Mouse (Mus musculus) heart, embryonic 11.5 days (tissue): ENCODE measurements around the gene Pcnx4. TPM values are rescaled to one million over a fixed set of nuclear protein-coding genes. Genes with fewer than 3 reads are reported as not detected.

Source experiments
- ATAC-seq: fragments of 200-750 bp; cut with Nextera tagmentation; replicated peaks from 2 replicates; pipeline ENCODE4 v1.8.0; 2017; ENCODE audit warnings: moderate library complexity; ENCODE audit not compliant: insufficient number of reproducible peaks, low FRiP score, low TSS enrichment
- H3K27ac ChIP-seq: fragments of 300-500 bp; sonication (generic); 2 replicates; pipeline ENCODE4 v1.5.1; 2014; ENCODE audit warnings: mild to moderate bottlenecking, low read depth, low read length
- H3K27me3 ChIP-seq: fragments of 300-500 bp; sonication (generic); 2 replicates; pipeline ENCODE4 v1.6.1; 2014; ENCODE audit warnings: mild to moderate bottlenecking, low read length, mixed read lengths; ENCODE audit not compliant: control insufficient read depth, insufficient read depth
- H3K36me3 ChIP-seq: fragments of 300-500 bp; sonication (generic); 2 replicates; pipeline ENCODE4 v1.6.1; 2014; ENCODE audit warnings: mild to moderate bottlenecking, low read length, moderate library complexity, mixed read lengths; ENCODE audit not compliant: control insufficient read depth, insufficient read depth
- H3K4me1 ChIP-seq: fragments of 300-500 bp; sonication (generic); 2 replicates; pipeline ENCODE4 v1.6.1; 2014; ENCODE audit warnings: low read length; ENCODE audit not compliant: control insufficient read depth, insufficient read depth
- H3K4me2 ChIP-seq: fragments of 300-500 bp; sonication (generic); 2 replicates; pipeline ENCODE4 v1.6.1; 2014; ENCODE audit warnings: mild to moderate bottlenecking, moderate library complexity
- H3K4me3 ChIP-seq: fragments of 300-500 bp; sonication (generic); 2 replicates; pipeline ENCODE4 v1.5.1; 2014; ENCODE audit warnings: low read depth, low read length
- H3K9ac ChIP-seq: fragments of 300-500 bp; sonication (generic); 2 replicates; pipeline ENCODE4 v1.6.1; 2014; ENCODE audit warnings: mild to moderate bottlenecking, low read depth, low read length, moderate library complexity
- H3K9me3 ChIP-seq: fragments of 300-500 bp; sonication (generic); replicated peaks from 2 replicates; pipeline ENCODE4 v1.6.1; 2016; ENCODE audit warnings: low read length; ENCODE audit not compliant: control insufficient read depth
- WGBS: fragments of 180-500 bp; shearing (Covaris S2); extraction: QIAGEN DNeasy Blood & Tissue Kit; methylation state at CpG from one replicate; pipeline ENCODE4 v1.1.7; 2014; ENCODE audit not compliant: insufficient replicate concordance; 5-methylcytosine and 5-hydroxymethylcytosine counted together
- polyA plus RNA-seq: library from polyadenylated mRNA; unstranded; fragments of >200 nt; fragmentation: Nextera tagmentation; extraction: Ambion mirVana; gene quantifications from 2 replicates; pipeline ENCODE4 v1.2.1, GENCODE M21; 2014

The Pcnx4 gene
- polyA plus RNA-seq: 7.9 and 8.1 TPM in 2 replicates

DNA sequence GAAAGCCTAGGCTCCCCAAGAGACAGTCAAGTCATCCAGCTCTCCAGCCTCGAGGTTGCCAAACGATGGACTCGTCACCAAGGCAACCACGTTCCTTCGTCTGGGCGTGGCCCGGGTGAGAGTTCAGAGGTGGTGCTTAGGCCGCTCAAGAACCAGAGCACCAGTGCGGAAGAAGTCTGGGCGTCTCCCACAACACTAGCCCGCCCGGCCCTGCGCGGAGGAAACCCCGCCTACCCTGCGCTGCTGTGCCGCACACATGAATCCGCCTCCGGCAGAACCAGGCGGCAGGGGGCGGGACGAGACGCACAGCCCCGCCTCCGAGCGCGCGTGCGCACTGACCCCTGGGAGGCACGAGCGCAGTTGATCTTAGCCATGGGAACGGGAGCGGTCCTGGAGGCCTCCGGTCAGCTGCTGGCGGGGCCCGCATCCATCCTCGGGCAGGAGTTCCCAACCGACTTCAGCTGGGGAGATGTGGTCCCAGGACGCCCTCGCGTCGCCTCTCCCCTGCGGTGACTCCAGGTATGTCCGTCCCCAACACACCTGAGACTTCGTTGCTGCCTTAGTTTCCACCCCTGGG, at the start of gene Pcnx4:
Gene Pcnx4, plus strand, starts transcription at position 363 of the 577 bp plus-strand sequence.
- no peaks in the 10 kb centered on the region for H3K36me3 ChIP-seq
- under 1% methylated on average over 44 of the region's 45 CpGs for WGBS
- peaks cover 2% of the 10 kb centered on the region; the same call in 1 of the 2 replicates for H3K4me1 ChIP-seq
- peak; percentile 100 for ATAC-seq
- no peaks in the 10 kb centered on the region for H3K9me3 ChIP-seq
- no peaks in the 10 kb centered on the region for H3K27me3 ChIP-seq
- H3K4me3 ChIP-seq: peak within 1 kb of the TSS; percentile 75
- H3K27ac ChIP-seq: peak within 1 kb of the TSS; percentile 35; the same call in 1 of the 2 replicates
- peak within 1 kb of the TSS; percentile 78 for H3K9ac ChIP-seq
- H3K4me2 ChIP-seq: peak within 1 kb of the TSS; percentile 78

DNA sequence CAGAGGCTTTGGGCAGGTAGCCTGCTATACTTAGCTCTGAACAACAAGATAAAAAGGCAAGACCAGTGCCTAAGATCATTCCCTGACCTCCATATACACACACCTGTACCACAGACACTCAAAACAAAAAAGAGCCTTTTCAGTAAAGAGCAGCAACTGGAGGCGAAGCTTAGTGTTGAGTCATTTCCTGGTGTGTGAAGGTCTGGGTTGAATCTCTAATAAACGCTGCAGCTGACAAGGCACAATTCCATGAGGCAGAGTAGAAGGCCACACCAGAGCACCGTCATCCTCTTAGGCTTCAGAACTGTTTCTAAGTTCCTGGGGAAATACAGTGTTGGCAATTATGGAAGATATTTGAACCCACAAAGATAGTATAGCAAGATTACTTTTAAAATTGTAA, 48.7 kb upstream of the Pcnx4 start:
- ATAC-seq: no peak
- Histone ChIP-seq H3K4me2 (no peak overlapping the region), H3K9ac (no peak overlapping the region), H3K36me3 (no peaks in the 10 kb centered on the region), H3K4me3 (no peak overlapping the region), H3K27me3 (no peaks in the 10 kb centered on the region), H3K4me1 (no peaks in the 10 kb centered on the region), H3K9me3 (no peaks in the 10 kb centered on the region), H3K27ac (no peak overlapping the region)
- WGBS: 63% methylated on average over 3 of the region's 3 CpGs

DNA sequence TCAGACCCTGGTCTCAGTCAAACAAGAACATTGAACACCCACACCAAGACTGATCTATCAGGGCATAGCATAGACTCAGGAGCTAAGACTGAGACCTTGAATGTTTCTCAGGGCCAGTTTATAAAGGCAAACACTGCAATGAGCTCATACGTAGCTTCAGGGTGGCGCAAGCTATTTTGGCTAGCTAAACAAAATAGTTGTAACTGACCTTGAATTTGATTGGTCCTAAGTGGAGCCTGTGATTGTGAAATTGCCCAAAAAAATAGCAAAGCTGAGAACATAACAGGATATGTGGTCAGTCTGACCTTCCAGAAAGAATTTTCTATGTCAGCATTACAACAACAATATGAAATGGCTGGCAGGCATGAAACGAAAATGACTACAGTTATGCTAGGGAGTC, 46.2 kb upstream of the Pcnx4 start:
- ATAC-seq: no peak
- H3K4me3 ChIP-seq: no peak overlapping the region
- no peak overlapping the region for H3K9ac ChIP-seq
- H3K4me2 ChIP-seq: no peak overlapping the region
- H3K36me3 ChIP-seq: no peaks in the 10 kb centered on the region
- no peaks in the 10 kb centered on the region for H3K9me3 ChIP-seq
- no peaks in the 10 kb centered on the region for H3K4me1 ChIP-seq
- no peaks in the 10 kb centered on the region for H3K27me3 ChIP-seq
- H3K27ac ChIP-seq: no peak overlapping the region
- 83% methylated on average over 3 of the region's 3 CpGs for WGBS

DNA sequence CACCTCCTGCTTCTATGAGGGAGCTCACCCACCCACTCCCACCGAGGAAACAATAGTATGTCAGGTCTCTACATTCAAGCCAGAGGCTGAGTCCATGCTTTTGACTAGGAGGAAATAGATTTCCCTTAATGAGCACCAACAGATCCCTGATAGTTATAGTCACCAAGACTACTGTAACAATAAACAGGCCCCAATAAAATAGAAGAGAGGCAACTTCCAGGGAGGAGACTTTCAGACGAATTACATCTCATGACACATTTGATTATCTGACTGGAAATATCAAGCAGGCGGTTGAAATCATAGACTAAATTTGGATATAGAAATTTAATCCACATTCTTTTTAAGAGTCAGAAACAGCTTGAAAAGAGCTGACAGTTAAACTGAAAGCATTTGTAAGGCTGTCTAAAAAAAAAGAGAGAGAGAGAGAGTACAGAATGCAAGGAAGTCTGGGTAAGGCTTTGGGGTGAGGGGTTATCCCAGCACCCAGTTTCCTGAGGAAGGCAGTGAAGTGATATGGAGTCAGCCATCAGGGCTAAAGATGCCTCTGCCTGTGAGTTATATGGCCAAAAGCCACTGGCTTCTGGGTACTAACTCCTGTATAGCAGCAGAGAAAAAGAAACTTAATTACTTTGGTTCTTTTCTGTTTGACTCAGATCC, 45.0 kb upstream of the Pcnx4 start:
- Histone ChIP-seq H3K4me2 (no peak overlapping the region), H3K9ac (no peak overlapping the region), H3K27ac (0 out of 2 replicates have a peak overlapping the region, but pooled peaks have one; percentile 35), H3K4me3 (no peak overlapping the region), H3K4me1 (no peaks in the 10 kb centered on the region), H3K9me3 (no peaks in the 10 kb centered on the region), H3K36me3 (no peaks in the 10 kb centered on the region), H3K27me3 (no peaks in the 10 kb centered on the region)
- 46% methylated on average over 3 of the region's 3 CpGs for WGBS
- ATAC-seq: no peak

DNA sequence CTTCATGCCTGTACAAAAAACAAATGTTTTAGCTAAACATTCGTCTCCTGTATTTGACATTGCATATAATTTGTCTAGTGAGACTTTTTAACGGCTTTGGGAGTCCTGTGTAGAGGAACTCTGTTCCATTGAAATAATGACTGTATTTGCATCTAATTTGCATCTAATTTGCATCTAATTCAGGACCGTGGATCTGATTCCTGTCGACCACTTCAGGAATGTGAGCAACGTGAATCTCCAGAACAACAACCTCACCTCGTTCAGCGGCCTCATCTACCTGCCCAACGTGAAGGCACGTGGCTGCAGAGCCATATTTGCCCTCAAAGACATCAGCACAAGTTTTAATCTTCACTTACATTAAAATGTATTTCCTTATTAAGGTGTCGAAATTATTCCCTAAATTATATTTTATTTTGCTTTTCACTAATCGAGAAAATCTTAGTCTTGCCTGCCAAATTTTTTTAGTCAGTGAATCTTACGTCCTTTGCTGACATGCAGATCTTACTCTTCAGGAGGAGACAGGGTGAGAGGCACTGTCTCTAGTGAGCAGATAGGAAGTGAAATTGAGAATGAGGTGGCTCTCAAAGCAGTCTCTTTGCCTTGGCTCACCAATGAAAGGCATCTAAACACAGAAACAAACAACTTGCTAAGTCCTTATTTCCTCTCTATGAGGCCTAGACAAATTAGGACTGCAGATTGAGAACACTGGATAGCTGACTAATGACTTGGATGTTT, 39.1 kb upstream of the Pcnx4 start:
- WGBS: 67% methylated on average over 12 of the region's 12 CpGs
- H3K27ac ChIP-seq: no peak overlapping the region
- H3K9me3 ChIP-seq: no peaks in the 10 kb centered on the region
- no peak overlapping the region for H3K9ac ChIP-seq
- ATAC-seq: no peak
- H3K36me3 ChIP-seq: no peaks in the 10 kb centered on the region
- no peaks in the 10 kb centered on the region for H3K27me3 ChIP-seq
- H3K4me3 ChIP-seq: no peak overlapping the region
- H3K4me1 ChIP-seq: no peaks in the 10 kb centered on the region
- no peak overlapping the region for H3K4me2 ChIP-seq

DNA sequence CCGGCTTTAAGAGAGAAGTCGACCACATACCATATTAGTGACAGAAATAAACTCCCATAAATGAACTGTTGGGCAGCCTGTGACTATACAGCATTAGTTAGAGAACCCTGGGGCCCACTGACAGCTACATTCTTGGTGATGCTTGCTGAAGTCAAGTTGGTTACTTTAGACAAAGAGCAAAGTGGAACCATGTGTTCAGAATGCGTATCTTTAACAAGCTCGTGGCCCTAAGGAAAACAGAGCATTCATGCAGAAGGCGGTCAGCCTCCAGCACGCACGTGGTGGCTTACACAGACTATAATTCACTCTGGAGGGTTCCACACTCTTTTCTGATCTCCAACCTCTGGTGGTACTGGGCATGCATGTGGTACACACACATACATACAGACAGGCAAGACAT, 26.6 kb upstream of the Pcnx4 start:
- Histone ChIP-seq H3K27me3 (no peaks in the 10 kb centered on the region), H3K36me3 (no peaks in the 10 kb centered on the region), H3K4me1 (no peaks in the 10 kb centered on the region), H3K4me3 (no peak overlapping the region), H3K9ac (no peak overlapping the region), H3K27ac (no peak overlapping the region), H3K9me3 (no peaks in the 10 kb centered on the region), H3K4me2 (no peak overlapping the region)
- WGBS: 84% methylated on average over 7 of the region's 7 CpGs
- ATAC-seq: no peak

DNA sequence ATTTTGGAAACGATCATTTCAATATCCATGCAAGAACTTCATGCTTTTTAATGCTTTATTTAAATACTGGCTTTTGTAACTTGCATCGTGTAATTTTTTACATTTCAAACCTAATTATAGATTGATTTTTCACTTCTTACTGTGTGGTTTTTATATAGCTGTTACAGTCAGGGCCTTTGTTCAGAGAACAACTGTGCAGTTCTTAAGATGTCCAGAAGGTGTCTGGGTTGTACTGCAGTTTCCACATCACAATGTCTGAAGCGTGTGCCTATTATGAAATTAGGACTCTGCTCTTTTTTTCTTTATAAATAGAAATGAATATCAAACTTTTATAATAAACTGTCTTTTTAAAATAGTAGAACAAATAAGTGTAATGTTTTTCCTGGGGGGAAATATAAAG, 20.7 kb upstream of the Pcnx4 start:
- WGBS: 65% methylated on average over 3 of the region's 3 CpGs
- H3K4me2 ChIP-seq: no peak overlapping the region
- H3K27ac ChIP-seq: no peak overlapping the region
- no peaks in the 10 kb centered on the region for H3K36me3 ChIP-seq
- no peaks in the 10 kb centered on the region for H3K9me3 ChIP-seq
- no peak for ATAC-seq
- H3K4me1 ChIP-seq: no peaks in the 10 kb centered on the region
- H3K9ac ChIP-seq: no peak overlapping the region
- H3K4me3 ChIP-seq: no peak overlapping the region
- no peaks in the 10 kb centered on the region for H3K27me3 ChIP-seq

DNA sequence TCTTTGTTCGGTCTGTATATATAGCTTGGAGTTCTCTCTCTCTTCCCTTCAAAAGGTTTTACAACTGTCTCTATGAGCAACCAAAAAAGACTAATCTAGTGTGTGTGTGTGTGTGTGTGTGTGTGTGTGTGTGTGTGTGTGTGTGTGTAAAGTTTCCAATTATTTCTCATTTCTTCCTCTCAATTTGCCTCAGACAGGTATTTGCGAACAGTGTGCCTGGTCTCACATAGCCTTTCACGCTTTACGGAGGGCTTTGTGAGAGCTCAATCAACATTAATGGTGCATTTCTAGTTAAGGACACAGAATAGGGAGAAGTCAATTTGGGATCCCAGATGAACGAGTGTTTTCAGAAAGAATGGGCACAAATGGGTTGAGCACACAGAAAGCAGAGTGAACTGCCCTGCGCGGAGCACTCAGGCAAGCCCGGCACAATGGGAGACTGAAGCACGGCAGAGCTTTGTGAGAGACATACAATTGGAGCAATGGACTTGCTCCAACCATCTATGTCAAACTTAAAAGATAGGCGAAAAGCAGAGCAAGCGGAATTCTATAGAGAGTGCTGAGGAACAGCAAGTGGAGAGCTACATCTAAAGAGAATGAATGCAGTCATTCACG, 18.0 kb upstream of the Pcnx4 start:
- no peak overlapping the region for H3K4me2 ChIP-seq
- H3K9ac ChIP-seq: no peak overlapping the region
- H3K4me3 ChIP-seq: no peak overlapping the region
- H3K27ac ChIP-seq: no peak overlapping the region
- H3K4me1 ChIP-seq: no peaks in the 10 kb centered on the region
- 85% methylated on average over 12 of the region's 12 CpGs for WGBS
- no peaks in the 10 kb centered on the region for H3K27me3 ChIP-seq
- no peaks in the 10 kb centered on the region for H3K36me3 ChIP-seq
- ATAC-seq: no peak
- H3K9me3 ChIP-seq: no peaks in the 10 kb centered on the region
